Mouse (Mus musculus) neural tube, embryonic 12.5 days (tissue): Measurements from ENCODE around the gene Ruvbl1. TPM values are rescaled to one million over a fixed set of nuclear protein-coding genes. Genes with fewer than 3 reads are reported as not detected.

Source experiments
- ATAC-seq: fragments of 200-750 bp; cut with Nextera tagmentation; 2 replicates; pipeline ENCODE4 v1.8.0; 2017; ENCODE audit warnings: low read depth, mild to moderate bottlenecking, moderate TSS enrichment, moderate library complexity; ENCODE audit not compliant: low FRiP score
- H3K27ac ChIP-seq: fragments of 300-500 bp; sonication (generic); 2 replicates; pipeline ENCODE4 v1.5.1; 2016
- H3K27me3 ChIP-seq: fragments of 300-500 bp; sonication (generic); replicated peaks from 2 replicates; pipeline ENCODE4 v1.6.1; 2016; ENCODE audit warnings: mild to moderate bottlenecking
- H3K36me3 ChIP-seq: fragments of 300-500 bp; sonication (generic); 2 replicates; pipeline ENCODE4 v1.6.1; 2016; ENCODE audit warnings: mild to moderate bottlenecking
- H3K4me1 ChIP-seq: fragments of 300-500 bp; sonication (generic); 2 replicates; pipeline ENCODE4 v1.6.1; 2016
- H3K4me2 ChIP-seq: fragments of 300-500 bp; sonication (generic); replicated peaks from 2 replicates; pipeline ENCODE4 v1.6.1; 2016; ENCODE audit warnings: mild to moderate bottlenecking
- H3K4me3 ChIP-seq: fragments of 300-500 bp; sonication (generic); 2 replicates; pipeline ENCODE4 v1.5.1; 2016
- H3K9ac ChIP-seq: fragments of 300-500 bp; sonication (generic); 2 replicates; pipeline ENCODE4 v1.6.1; 2016; ENCODE audit warnings: mild to moderate bottlenecking
- H3K9me3 ChIP-seq: fragments of 300-500 bp; sonication (generic); 2 replicates; pipeline ENCODE4 v1.6.1; 2016; ENCODE audit warnings: mild to moderate bottlenecking
- WGBS: fragments of 180-500 bp; shearing (Covaris S2); methylation state at CpG from one replicate; pipeline ENCODE4 v1.1.7; 2016; 5-methylcytosine and 5-hydroxymethylcytosine counted together
- polyA plus RNA-seq: library from polyadenylated mRNA; unstranded; fragments of >200 nt; fragmentation: Nextera tagmentation; extraction: Ambion mirVana; gene quantifications from 2 replicates; pipeline ENCODE4 v1.2.1, GENCODE M21; 2016

The Ruvbl1 gene
- polyA plus RNA-seq, 1 experiment from 2014 or later, result 112 TPM

- Histone ChIP-seq H3K4me1 (no peaks in the 10 kb centered on the region), H3K9ac (no peak overlapping the region), H3K4me2 (no peak overlapping the region), H3K36me3 (no peaks in the 10 kb centered on the region), H3K27ac (no peak overlapping the region), H3K4me3 (no peak overlapping the region), H3K27me3 (no peaks in the 10 kb centered on the region), H3K9me3 (no peaks in the 10 kb centered on the region)
- no peak for ATAC-seq
- 64% methylated on average over 2 of the region's 2 CpGs for WGBS
Observed at GRCm38 (mm10) chr6:88454545-88454944, 10.7 kb upstream of the Ruvbl1 start.

GRCm38 (mm10) chr6:88469878-88470277 lies 4.7 kb downstream of the Ruvbl1 start:
- Histone ChIP-seq H3K27me3 (no peaks in the 10 kb centered on the region), H3K27ac (no peak overlapping the region), H3K9me3 (no peaks in the 10 kb centered on the region), H3K36me3 (peaks cover 63% of the 10 kb centered on the region), H3K4me2 (no peak overlapping the region), H3K4me1 (peaks cover 11% of the 10 kb centered on the region), H3K9ac (no peak overlapping the region), H3K4me3 (no peak overlapping the region)
- 72% methylated on average over 6 of the region's 6 CpGs for WGBS
- ATAC-seq, result no peak

DNA sequence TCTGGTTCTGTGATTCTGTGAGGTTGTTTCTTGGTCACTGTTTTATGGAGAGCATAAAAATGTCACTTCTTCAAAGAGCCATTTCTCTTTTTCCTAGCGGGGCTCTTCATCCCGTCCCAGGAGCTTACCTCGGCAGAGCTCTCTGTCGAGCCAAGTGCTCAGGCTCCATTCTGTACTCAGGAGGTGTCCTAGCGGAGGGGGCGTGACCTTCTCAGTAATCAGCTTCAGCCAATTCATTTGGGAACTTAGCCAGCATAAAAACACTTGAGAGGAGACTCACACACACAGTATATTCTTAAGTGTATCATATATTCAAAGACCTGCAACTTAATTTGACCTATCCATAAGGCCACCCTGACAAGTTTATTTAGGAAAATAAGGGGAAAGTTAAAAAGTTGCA lies 15.2 kb downstream of the Ruvbl1 start:
- no peak overlapping the region for H3K4me2 ChIP-seq
- no peak overlapping the region for H3K4me3 ChIP-seq
- H3K27me3 ChIP-seq, result no peaks in the 10 kb centered on the region
- H3K9me3 ChIP-seq, result no peaks in the 10 kb centered on the region
- ATAC-seq, result no peak
- peaks cover 78% of the 10 kb centered on the region for H3K36me3 ChIP-seq
- H3K4me1 ChIP-seq, result no peaks in the 10 kb centered on the region
- WGBS, result 22% methylated on average over 6 of the region's 6 CpGs
- H3K9ac ChIP-seq, result no peak overlapping the region
- no peak overlapping the region for H3K27ac ChIP-seq

- WGBS, result 42% methylated on average over 7 of the region's 7 CpGs
- no peaks in the 10 kb centered on the region for H3K9me3 ChIP-seq
- no peak overlapping the region for H3K4me2 ChIP-seq
- no peak for ATAC-seq
- no peak overlapping the region for H3K27ac ChIP-seq
- H3K27me3 ChIP-seq, result no peaks in the 10 kb centered on the region
- no peak overlapping the region for H3K4me3 ChIP-seq
- H3K4me1 ChIP-seq, result no peaks in the 10 kb centered on the region
- H3K9ac ChIP-seq, result no peak overlapping the region
- peaks cover 79% of the 10 kb centered on the region for H3K36me3 ChIP-seq
Observed at GRCm38 (mm10) chr6:88483111-88483510, 17.9 kb downstream of the Ruvbl1 start.

DNA sequence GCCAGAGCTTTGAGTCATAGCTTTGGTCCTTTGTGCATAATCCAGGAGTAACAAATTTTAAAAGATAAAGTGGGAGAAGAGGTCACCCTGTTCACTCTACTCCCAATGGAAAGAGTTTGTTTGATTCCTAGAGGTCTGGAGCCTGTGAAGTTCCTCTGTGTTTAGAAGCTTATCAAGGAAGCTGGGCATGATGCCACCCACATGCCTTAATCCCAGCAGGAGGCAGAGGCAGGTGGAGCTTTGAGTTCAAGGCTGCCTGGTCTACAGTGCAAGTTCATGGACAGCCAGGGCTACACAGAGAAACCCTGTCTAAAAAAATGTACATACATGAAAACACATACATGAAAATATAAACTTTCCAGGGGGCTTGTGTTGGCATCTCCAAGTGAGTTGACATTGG lies 18.7 kb downstream of the Ruvbl1 start:
- H3K9ac ChIP-seq, result no peak overlapping the region
- peaks cover 85% of the 10 kb centered on the region for H3K36me3 ChIP-seq
- H3K9me3 ChIP-seq, result no peaks in the 10 kb centered on the region
- no peak overlapping the region for H3K27ac ChIP-seq
- H3K4me2 ChIP-seq, result no peak overlapping the region
- no peaks in the 10 kb centered on the region for H3K27me3 ChIP-seq
- no peak overlapping the region for H3K4me3 ChIP-seq
- no peaks in the 10 kb centered on the region for H3K4me1 ChIP-seq
- no peak for ATAC-seq

GRCm38 (mm10) chr6:88485378-88485777 lies 20.2 kb downstream of the Ruvbl1 start:
- no peaks in the 10 kb centered on the region for H3K4me1 ChIP-seq
- H3K4me2 ChIP-seq, result no peak overlapping the region
- 97% methylated on average over 6 of the region's 6 CpGs for WGBS
- no peak overlapping the region for H3K4me3 ChIP-seq
- no peak for ATAC-seq
- H3K27me3 ChIP-seq, result no peaks in the 10 kb centered on the region
- no peak overlapping the region for H3K9ac ChIP-seq
- H3K9me3 ChIP-seq, result no peaks in the 10 kb centered on the region
- no peak overlapping the region for H3K27ac ChIP-seq
- H3K36me3 ChIP-seq, result peaks cover 75% of the 10 kb centered on the region

DNA sequence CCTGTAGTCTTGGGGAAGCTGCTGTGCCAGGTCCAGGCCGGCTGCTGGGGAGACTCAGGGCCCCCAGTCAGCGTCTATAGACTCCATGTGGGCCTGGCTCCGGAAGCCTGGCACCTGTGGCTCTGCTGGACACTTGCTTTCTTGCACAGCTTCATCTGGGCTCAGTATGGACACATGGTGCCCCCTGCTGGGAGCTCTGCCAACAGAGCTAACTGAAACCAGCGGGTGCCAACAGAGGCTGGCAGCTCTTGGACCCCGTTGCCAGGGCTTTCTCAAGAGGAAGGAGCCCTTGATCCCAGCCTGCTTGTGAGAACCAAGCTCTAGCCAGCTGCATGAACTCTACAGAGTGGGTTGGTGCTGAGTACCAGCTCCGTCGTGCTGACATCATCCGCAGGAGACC lies 21.7 kb downstream of the Ruvbl1 start:
- H3K4me2 ChIP-seq, result no peak overlapping the region
- H3K9me3 ChIP-seq, result no peaks in the 10 kb centered on the region
- H3K4me3 ChIP-seq, result no peak overlapping the region
- no peak overlapping the region for H3K27ac ChIP-seq
- ATAC-seq, result no peak
- no peaks in the 10 kb centered on the region for H3K4me1 ChIP-seq
- no peak overlapping the region for H3K9ac ChIP-seq
- 89% methylated on average over 8 of the region's 8 CpGs for WGBS
- H3K27me3 ChIP-seq, result no peaks in the 10 kb centered on the region
- H3K36me3 ChIP-seq, result peaks cover 67% of the 10 kb centered on the region

- Histone ChIP-seq H3K27me3 (no peaks in the 10 kb centered on the region), H3K9me3 (no peaks in the 10 kb centered on the region), H3K4me3 (no peak overlapping the region), H3K9ac (no peak overlapping the region), H3K4me1 (no peaks in the 10 kb centered on the region), H3K36me3 (peaks cover 69% of the 10 kb centered on the region), H3K4me2 (no peak overlapping the region), H3K27ac (no peak overlapping the region)
- ATAC-seq, result no peak
- 94% methylated on average over 7 of the region's 7 CpGs for WGBS
Observed at GRCm38 (mm10) chr6:88489026-88489425, 23.8 kb downstream of the Ruvbl1 start.

- ATAC-seq, result no peak
- 91% methylated on average over 6 of the region's 6 CpGs for WGBS
- H3K36me3 ChIP-seq, result peaks cover 62% of the 10 kb centered on the region
Observed at GRCm38 (mm10) chr6:88489834-88490233, 24.6 kb downstream of the Ruvbl1 start.

DNA sequence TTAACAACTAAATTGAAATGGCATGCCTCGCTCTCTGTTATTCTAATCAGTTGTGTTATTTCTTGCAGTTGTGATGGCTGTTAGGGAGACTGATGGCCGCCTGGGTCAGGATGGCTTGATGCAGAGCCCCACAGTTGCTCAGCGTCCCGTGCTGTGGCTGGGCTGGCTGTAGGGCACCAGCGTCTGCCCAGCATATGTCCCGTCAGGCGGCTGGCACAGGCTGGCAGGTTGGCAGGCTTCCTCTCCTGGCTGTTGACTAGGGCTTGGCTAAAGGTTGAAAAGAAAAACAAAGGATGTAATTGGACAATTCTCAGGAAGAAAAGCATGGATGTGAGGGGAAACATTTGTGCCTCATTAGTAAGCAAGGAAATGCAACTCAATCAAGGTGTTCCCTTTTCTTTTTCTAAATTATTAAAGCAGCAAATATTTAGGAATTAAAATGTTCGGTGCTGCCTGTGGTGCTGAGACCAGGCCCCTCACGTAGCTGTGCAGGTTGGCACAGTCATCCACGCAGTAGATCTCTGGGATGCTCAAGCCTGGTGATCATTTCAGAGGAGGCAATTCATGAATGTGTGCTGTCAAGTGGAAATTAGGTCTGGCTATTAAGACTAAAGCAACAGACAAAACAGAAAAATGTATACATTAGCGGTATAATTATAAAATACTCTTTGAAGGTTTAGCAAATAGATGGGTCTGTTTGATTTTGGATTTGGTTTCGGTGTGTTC lies 25.6 kb downstream of the Ruvbl1 start:
- H3K36me3 ChIP-seq, result peaks cover 59% of the 10 kb centered on the region
- H3K4me2 ChIP-seq, result no peak overlapping the region
- H3K4me1 ChIP-seq, result no peaks in the 10 kb centered on the region
- H3K9me3 ChIP-seq, result no peaks in the 10 kb centered on the region
- H3K9ac ChIP-seq, result no peak overlapping the region
- no peak overlapping the region for H3K4me3 ChIP-seq
- ATAC-seq, result no peak
- no peaks in the 10 kb centered on the region for H3K27me3 ChIP-seq
- H3K27ac ChIP-seq, result no peak overlapping the region
- WGBS, result 95% methylated on average over 12 of the region's 12 CpGs

More at GRCm38 (mm10) chr6:88489834-88490233, 24.6 kb downstream of the Ruvbl1 start:
- Histone ChIP-seq H3K9ac (no peak overlapping the region), H3K9me3 (no peaks in the 10 kb centered on the region), H3K4me3 (no peak overlapping the region), H3K4me2 (no peak overlapping the region), H3K27me3 (no peaks in the 10 kb centered on the region), H3K27ac (no peak overlapping the region), H3K4me1 (no peaks in the 10 kb centered on the region)

- H3K27me3 ChIP-seq, result no peaks in the 10 kb centered on the region
- no peaks in the 10 kb centered on the region for H3K9me3 ChIP-seq
- H3K36me3 ChIP-seq, result peaks cover 57% of the 10 kb centered on the region
- no peak overlapping the region for H3K9ac ChIP-seq
- H3K4me2 ChIP-seq, result no peak overlapping the region
- 91% methylated on average over 6 of the region's 6 CpGs for WGBS
- no peak overlapping the region for H3K4me3 ChIP-seq
- H3K27ac ChIP-seq, result no peak overlapping the region
- ATAC-seq, result no peak
- H3K4me1 ChIP-seq, result no peaks in the 10 kb centered on the region
Observed at GRCm38 (mm10) chr6:88493712-88494111, 28.5 kb downstream of the Ruvbl1 start.

- Histone ChIP-seq H3K36me3 (peaks cover 57% of the 10 kb centered on the region), H3K27ac (no peak overlapping the region), H3K4me2 (peak overlapping the region; percentile 97), H3K4me1 (peaks cover 7% of the 10 kb centered on the region; the same call in 1 of the 2 replicates), H3K27me3 (no peaks in the 10 kb centered on the region), H3K4me3 (peak overlapping the region; percentile 49), H3K9ac (peak overlapping the region; percentile 69), H3K9me3 (no peaks in the 10 kb centered on the region)
- peak; percentile 90 for ATAC-seq
- 2% methylated on average over 76 of the region's 76 CpGs for WGBS
Observed at GRCm38 (mm10) chr6:88499481-88500404, 34.5 kb downstream of the Ruvbl1 start.
